Mouse (Mus musculus): ENCODE measurements around the gene Mblac2. TPM values are rescaled to one million over a fixed set of nuclear protein-coding genes. Genes with fewer than 3 reads are reported as not detected.
A peak's percentile ranks its signal among the peaks of the same experiment; 100 is the strongest.

The Mblac2 gene
- polyA plus RNA-seq, 1 experiment from 2014 or later: 8.4 TPM

DNA sequence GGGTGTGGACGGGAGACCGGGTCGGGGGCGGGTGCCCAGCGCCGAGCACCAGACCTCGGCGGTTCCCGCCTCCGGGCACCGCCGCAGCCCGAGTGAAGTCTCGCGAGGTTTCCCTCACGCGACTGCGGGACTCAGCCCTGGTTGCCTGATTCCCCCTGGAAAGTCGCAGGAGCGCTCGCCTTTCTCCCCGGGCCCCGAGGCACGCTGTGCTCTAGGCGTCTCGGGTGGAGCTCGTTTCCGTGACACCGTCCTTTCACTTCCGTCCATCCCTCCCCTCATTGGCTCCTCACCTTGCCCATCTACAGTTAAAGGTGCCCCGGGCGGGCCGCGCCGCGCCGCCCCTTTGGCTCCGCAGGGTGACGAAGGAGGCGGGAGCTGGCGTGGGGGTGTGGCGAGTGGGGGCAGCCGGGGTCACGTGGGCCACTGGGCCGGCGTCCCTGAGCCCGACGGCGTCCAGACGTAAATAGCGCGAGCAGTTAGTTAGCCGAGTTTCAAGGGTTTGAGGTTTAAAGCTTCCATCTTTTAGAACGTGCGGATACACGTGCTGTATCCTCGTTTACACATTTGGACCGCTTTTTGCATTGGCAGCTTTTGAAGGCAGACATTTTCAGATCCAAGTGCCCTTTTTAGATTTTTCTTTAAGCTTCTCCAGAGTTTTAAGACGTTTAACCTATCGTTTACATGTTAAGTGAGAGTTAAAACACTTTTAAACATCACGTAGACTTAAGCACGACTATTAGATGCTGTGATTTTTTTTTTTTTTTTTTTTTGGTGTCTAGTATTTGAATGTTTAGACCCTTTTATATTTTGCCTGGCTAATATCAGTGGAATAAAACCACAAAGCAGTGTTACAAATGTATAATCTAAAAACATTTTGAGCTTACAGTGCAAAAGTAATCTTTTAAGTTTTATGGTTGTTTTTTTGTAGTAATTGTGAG, 72.5 kb downstream of the Mblac2 start:
- WGBS: under 1% methylated on average over 62 of the region's 62 CpGs
- Histone ChIP-seq H3K4me2 (replicated peaks) (peak overlapping the region; percentile 82), H3K4me3 (replicated peaks) (peak overlapping the region; percentile 62), H3K4me1 (replicated peaks) (no peaks in the 10 kb centered on the region), H3K9ac (peak overlapping the region; percentile 77), H3K9me3 (no peaks in the 10 kb centered on the region), H3K36me3 (no peaks in the 10 kb centered on the region; the same call in 1 of the 2 replicates), H3K27me3 (replicated peaks) (no peaks in the 10 kb centered on the region), H3K27ac (peak overlapping the region; percentile 98)
- ATAC-seq: peak; percentile 99

DNA sequence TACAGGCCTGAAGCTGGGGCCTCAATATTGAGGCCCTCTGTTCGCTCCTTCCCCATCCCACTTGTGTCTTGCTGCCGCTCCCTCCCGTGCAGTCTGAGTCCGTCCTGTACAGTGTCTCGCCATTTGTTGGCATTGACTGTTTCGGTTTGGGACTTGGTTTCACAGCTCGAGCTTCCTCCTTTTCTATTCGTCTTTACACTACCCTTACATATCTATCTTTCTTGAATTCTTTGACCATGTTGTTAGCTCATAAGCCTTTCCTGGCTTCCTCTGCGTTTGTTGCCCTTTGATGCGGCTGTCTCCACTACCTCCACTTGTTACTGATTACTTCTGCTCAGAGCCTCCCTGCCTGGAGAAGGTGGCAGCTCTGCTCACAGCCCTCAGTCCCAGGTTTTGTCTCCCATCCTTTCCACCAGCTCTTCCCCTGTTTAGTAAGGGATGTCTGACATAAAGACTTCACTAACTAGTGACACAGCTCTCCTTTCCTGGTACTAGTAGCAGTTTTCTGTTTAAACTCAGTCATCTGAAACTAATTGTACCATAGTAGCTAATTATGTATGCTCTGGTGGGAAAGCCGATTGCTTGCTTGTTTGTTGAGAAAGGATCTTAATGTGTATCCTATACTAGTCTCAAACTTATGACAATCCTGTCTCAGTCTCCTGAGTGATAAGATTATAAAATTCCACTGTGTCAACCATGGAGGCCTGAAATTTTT, 74.8 kb downstream of the Mblac2 start:
- Histone ChIP-seq H3K9me3 (no peaks in the 10 kb centered on the region), H3K4me2 (replicated peaks) (no peak overlapping the region), H3K27me3 (replicated peaks) (no peaks in the 10 kb centered on the region), H3K4me1 (replicated peaks) (no peaks in the 10 kb centered on the region), H3K9ac (no peak overlapping the region), H3K36me3 (no peaks in the 10 kb centered on the region; the same call in none of the 2 replicates), H3K27ac (no peak overlapping the region), H3K4me3 (replicated peaks) (no peak overlapping the region)
- ATAC-seq: no peak
- WGBS: 82% methylated on average over 11 of the region's 11 CpGs

DNA sequence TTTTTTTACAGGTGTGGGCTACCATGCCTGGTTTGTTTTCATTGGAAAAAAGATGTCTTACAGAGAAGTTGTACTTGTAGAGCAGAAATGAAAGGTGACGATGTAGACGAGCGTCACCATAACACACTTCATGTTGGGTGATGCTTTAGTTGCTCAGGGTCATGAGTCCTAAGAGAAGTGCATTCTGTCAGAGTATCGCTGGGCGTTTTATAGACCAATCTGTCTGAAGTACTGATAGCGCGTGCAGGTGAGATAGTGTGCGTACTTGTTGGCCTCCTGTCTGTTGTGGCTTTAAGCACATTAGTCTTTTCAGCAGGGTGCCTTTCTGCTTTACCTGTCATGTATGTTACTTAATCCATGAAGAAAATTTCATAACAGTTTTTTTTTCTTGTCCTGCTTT, 79.0 kb downstream of the Mblac2 start:
- Histone ChIP-seq H3K27ac (no peak overlapping the region), H3K4me3 (replicated peaks) (no peak overlapping the region), H3K9ac (no peak overlapping the region), H3K27me3 (replicated peaks) (no peaks in the 10 kb centered on the region), H3K9me3 (no peaks in the 10 kb centered on the region), H3K4me2 (replicated peaks) (no peak overlapping the region), H3K36me3 (no peaks in the 10 kb centered on the region; the same call in none of the 2 replicates), H3K4me1 (replicated peaks) (no peaks in the 10 kb centered on the region)
- no peak for ATAC-seq
- 78% methylated on average over 8 of the region's 8 CpGs for WGBS

DNA sequence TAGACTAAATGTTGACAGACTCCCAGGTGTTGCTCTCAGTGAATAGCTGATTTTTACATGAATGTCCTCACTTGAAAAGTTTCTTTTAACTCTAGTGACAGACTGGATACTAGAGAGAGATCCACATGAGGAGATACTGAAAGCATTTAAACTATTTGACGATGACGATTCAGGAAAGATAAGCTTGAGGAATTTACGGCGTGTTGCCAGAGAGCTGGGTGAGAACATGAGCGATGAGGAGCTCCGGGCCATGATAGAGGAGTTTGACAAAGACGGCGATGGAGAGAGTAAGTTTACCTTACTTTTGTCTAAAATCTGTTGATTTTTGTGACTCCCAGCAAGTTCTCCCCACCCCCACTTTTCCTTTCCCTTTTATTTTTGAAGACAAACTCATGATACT, 80.7 kb downstream of the Mblac2 start:
- H3K9me3 ChIP-seq: no peaks in the 10 kb centered on the region
- no peak overlapping the region for H3K27ac ChIP-seq
- H3K4me1 ChIP-seq (replicated peaks): no peaks in the 10 kb centered on the region
- no peak for ATAC-seq
- H3K27me3 ChIP-seq (replicated peaks): no peaks in the 10 kb centered on the region
- no peak overlapping the region for H3K4me2 ChIP-seq (replicated peaks)
- 45% methylated on average over 8 of the region's 8 CpGs for WGBS
- no peaks in the 10 kb centered on the region; the same call in none of the 2 replicates for H3K36me3 ChIP-seq
- H3K9ac ChIP-seq: no peak overlapping the region
- no peak overlapping the region for H3K4me3 ChIP-seq (replicated peaks)

DNA sequence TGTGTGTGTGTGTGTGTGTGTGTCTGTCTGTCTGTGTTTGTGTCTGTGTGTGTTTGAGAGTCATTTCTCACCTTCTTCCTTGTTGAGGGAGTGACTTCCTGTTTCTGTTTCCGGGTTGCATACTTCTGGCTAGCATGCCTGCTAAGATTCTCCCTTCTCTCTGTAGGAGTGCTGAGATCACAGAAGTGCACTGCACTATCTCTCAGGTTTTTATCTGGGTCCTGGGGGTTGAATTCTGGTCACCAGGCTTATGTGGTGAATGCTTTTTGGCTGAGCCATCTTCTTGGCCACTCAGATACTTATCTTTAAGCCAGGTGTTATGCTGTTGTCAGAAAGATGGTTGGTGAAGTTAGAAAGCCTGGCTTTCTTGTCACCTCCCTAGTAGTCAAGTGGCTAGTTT, 82.7 kb downstream of the Mblac2 start:
- no peak for ATAC-seq
- 42% methylated on average over 1 of the region's 1 CpGs for WGBS

DNA sequence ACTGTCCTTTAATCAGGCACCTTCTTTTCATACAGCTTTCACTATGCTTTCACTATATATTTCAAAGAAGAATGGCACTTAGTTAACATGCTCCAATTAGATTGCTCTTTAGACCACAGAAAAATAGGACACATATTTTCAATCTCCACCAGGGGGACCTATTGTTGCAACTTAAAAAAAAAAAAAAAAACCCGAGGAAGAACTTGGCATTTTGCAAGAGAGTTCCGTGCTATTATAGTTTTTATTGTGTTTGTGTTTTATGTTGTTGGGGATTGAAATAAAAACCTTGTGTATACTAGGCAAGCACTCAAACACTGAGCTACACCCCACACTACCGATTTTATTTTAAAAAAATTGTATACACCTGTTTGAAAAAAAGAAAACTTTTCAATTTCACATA, 90.0 kb downstream of the Mblac2 start:
- Histone ChIP-seq H3K4me3 (replicated peaks) (no peak overlapping the region), H3K9ac (no peak overlapping the region), H3K36me3 (0 out of 2 replicates have a peak, but pooled peaks cover 2% of the 10 kb centered on the region), H3K4me2 (replicated peaks) (no peak overlapping the region), H3K9me3 (no peaks in the 10 kb centered on the region), H3K27ac (no peak overlapping the region), H3K27me3 (replicated peaks) (no peaks in the 10 kb centered on the region), H3K4me1 (replicated peaks) (no peaks in the 10 kb centered on the region)
- 35% methylated on average over 3 of the region's 3 CpGs for WGBS
- ATAC-seq: no peak

More for the DNA sequence above, 82.7 kb downstream of the Mblac2 start:
- no peaks in the 10 kb centered on the region for H3K27me3 ChIP-seq (replicated peaks)
- no peaks in the 10 kb centered on the region for H3K9me3 ChIP-seq
- H3K9ac ChIP-seq: no peak overlapping the region
- no peak overlapping the region for H3K4me3 ChIP-seq (replicated peaks)
- H3K27ac ChIP-seq: no peak overlapping the region
- H3K36me3 ChIP-seq: no peaks in the 10 kb centered on the region; the same call in 1 of the 2 replicates
- H3K4me1 ChIP-seq (replicated peaks): no peaks in the 10 kb centered on the region
- H3K4me2 ChIP-seq (replicated peaks): no peak overlapping the region

Other genes starting within 250 kb of the Mblac2 start
- 0.82 and 0.83 TPM in 2 replicates for gene Adgrv1, start 78.2 kb upstream of the Mblac2 start, polyA plus RNA-seq (2015; fragmentation: Nextera tagmentation; extraction: Ambion mirVana)
- 24.4 and 25.2 TPM in 2 replicates for gene Lysmd3, start 53.7 kb upstream of the Mblac2 start, polyA plus RNA-seq (2015; fragmentation: Nextera tagmentation; extraction: Ambion mirVana)
- 16.7 and 17.2 TPM in 2 replicates for gene Polr3g, start 328 bp upstream of the Mblac2 start, polyA plus RNA-seq (2015; fragmentation: Nextera tagmentation; extraction: Ambion mirVana)
- 175 and 207 TPM in 2 replicates for gene Cetn3, start 71.7 kb downstream of the Mblac2 start, polyA plus RNA-seq (2015; fragmentation: Nextera tagmentation; extraction: Ambion mirVana)